Mouse (Mus musculus): ENCODE results near the gene Ace3. TPM values are rescaled to one million over a fixed set of nuclear protein-coding genes. Genes with fewer than 3 reads are reported as not detected.

The Ace3 gene
- total RNA-seq (2021): not detected
- long read RNA-seq, experiment 1: 0 reads
- long read RNA-seq, experiment 2: 0 reads

GRCm38 (mm10) chr11:105994375-105994774, at the start of gene Ace3:
Gene Ace3 (plus strand): TSS chr11:105994675.
- intact Hi-C loops (cut with DNase I): no loop called here
- DNase-seq: no peak

- intact Hi-C loops (cut with DNase I): no loop called here
- DNase-seq: no peak
Observed at GRCm38 (mm10) chr11:105944770-105945672, 49.5 kb upstream of the Ace3 start.

GRCm38 (mm10) chr11:105946694-105947154, 47.8 kb upstream of the Ace3 start:
- intact Hi-C loops (cut with DNase I): no loop called here
- no peak for DNase-seq

GRCm38 (mm10) chr11:105948255-105948654, 46.2 kb upstream of the Ace3 start:
- intact Hi-C loops (cut with DNase I): no loop called here

GRCm38 (mm10) chr11:105950519-105950918, 44.0 kb upstream of the Ace3 start:
- intact Hi-C loops (cut with DNase I): no loop called here
- DNase-seq: no peak

More at GRCm38 (mm10) chr11:105948255-105948654, 46.2 kb upstream of the Ace3 start:
- DNase-seq: no peak

- intact Hi-C loops (cut with DNase I): no loop called here
- DNase-seq: no peak
Observed at GRCm38 (mm10) chr11:105951601-105952044, 42.9 kb upstream of the Ace3 start.

GRCm38 (mm10) chr11:105952111-105952510, 42.4 kb upstream of the Ace3 start:
- DNase-seq: no peak
- intact Hi-C loops (cut with DNase I): no loop called here

- intact Hi-C loops (cut with DNase I): no loop called here
- no peak for DNase-seq
Observed at GRCm38 (mm10) chr11:105952911-105953386, 41.5 kb upstream of the Ace3 start, which contains the start of gene Cyb561. Gene Cyb561 (minus strand): TSS chr11:105953336.

GRCm38 (mm10) chr11:105953402-105953801, 41.1 kb upstream of the Ace3 start:
- peak in 1 of 2 experiments; percentile 58 for DNase-seq
- intact Hi-C loops (cut with DNase I): no loop called here

GRCm38 (mm10) chr11:105955815-105956430, 38.6 kb upstream of the Ace3 start:
- DNase-seq: no peak
- intact Hi-C loops (cut with DNase I): no loop called here

- intact Hi-C loops (cut with DNase I): no loop called here
- DNase-seq: no peak
Observed at GRCm38 (mm10) chr11:105957501-105957900, 37.0 kb upstream of the Ace3 start.

GRCm38 (mm10) chr11:105958566-105958965, 35.9 kb upstream of the Ace3 start:
- intact Hi-C loops (cut with DNase I): no loop called here
- no peak for DNase-seq

- intact Hi-C loops (cut with DNase I): no loop called here
- no peak for DNase-seq
Observed at GRCm38 (mm10) chr11:105959355-105959754, 35.1 kb upstream of the Ace3 start.

GRCm38 (mm10) chr11:105964691-105965090, 29.8 kb upstream of the Ace3 start:
- intact Hi-C loops (cut with DNase I): no loop called here

GRCm38 (mm10) chr11:105966288-105966687, 28.2 kb upstream of the Ace3 start:
- intact Hi-C loops (cut with DNase I): no loop called here
- no peak for DNase-seq

More at GRCm38 (mm10) chr11:105964691-105965090, 29.8 kb upstream of the Ace3 start:
- DNase-seq: no peak

- intact Hi-C loops (cut with DNase I): loop anchor here (2.0 kb wide), 1 partner anchor 39 kb away; no protein-coding TSS in a partner anchor
- peak; percentile 34 to 59 for DNase-seq
Observed at GRCm38 (mm10) chr11:105967741-105968574, 26.5 kb upstream of the Ace3 start, which contains the start of gene Ace. Gene Ace (plus strand): TSS chr11:105967945.

- no peak for DNase-seq
Observed at GRCm38 (mm10) chr11:105968948-105969347, 25.5 kb upstream of the Ace3 start.

GRCm38 (mm10) chr11:105969516-105969915, 25.0 kb upstream of the Ace3 start:
- intact Hi-C loops (cut with DNase I): loop anchor here (2.0 kb wide), 1 partner anchor 41 kb away; no protein-coding TSS in a partner anchor
- peak; percentile 50 to 67 for DNase-seq

More at GRCm38 (mm10) chr11:105968948-105969347, 25.5 kb upstream of the Ace3 start:
- intact Hi-C loops (cut with DNase I): loop anchor here (2.0 kb wide), 1 partner anchor 40 kb away; no protein-coding TSS in a partner anchor

- intact Hi-C loops (cut with DNase I): no loop called here
- DNase-seq: peak in 1 of 2 experiments; percentile 34
Observed at GRCm38 (mm10) chr11:105974593-105974992, 19.9 kb upstream of the Ace3 start.

GRCm38 (mm10) chr11:105975050-105975449, 19.4 kb upstream of the Ace3 start:
- intact Hi-C loops (cut with DNase I): no loop called here
- no peak for DNase-seq

All from gastrocnemius, postnatal 36 days (tissue).